Mouse (Mus musculus) right cerebral cortex, postnatal 4 days (tissue): Measurements from ENCODE around the gene 1110057P08Rik.
"Not testable (repeated sequence)": the region's sequence is repeated elsewhere in the genome, so short reads cannot be mapped to it uniquely, and the experiment has no call there.

Experiments used
- DNase-seq: peaks from one replicate; pipeline ENCODE4 v3.0.0-alpha.2; 2022

Gene 1110057P08Rik

GRCm38 (mm10) chr16:89174435-89174834 lies at the start of gene 1110057P08Rik:
Gene 1110057P08Rik, plus strand, starts transcription at chr16:89174735.
- no peak for DNase-seq

GRCm38 (mm10) chr16:89140551-89140950 lies 34.0 kb upstream of the 1110057P08Rik start, which contains the start of gene Gm6358:
Gene Gm6358, plus strand, starts transcription at chr16:89140851.
- DNase-seq: no peak

GRCm38 (mm10) chr16:89150786-89151185 lies 23.7 kb upstream of the 1110057P08Rik start, which contains the start of gene Gm10061:
Gene Gm10061, plus strand, starts transcription at chr16:89151086.
- no peak for DNase-seq

GRCm38 (mm10) chr16:89157652-89158051 lies 16.9 kb upstream of the 1110057P08Rik start, which contains the start of gene Gm9789:
Gene Gm9789, plus strand, starts transcription at chr16:89157952.
- no peak for DNase-seq

- not testable (repeated sequence) for DNase-seq
Observed at GRCm38 (mm10) chr16:89169190-89169589, 5.3 kb upstream of the 1110057P08Rik start, which contains the start of gene Gm7735. Gene Gm7735, plus strand, starts transcription at chr16:89169490.

GRCm38 (mm10) chr16:89188621-89189020 lies 14.1 kb downstream of the 1110057P08Rik start:
- no peak for DNase-seq

- DNase-seq: no peak
Observed at GRCm38 (mm10) chr16:89205561-89205960, 31.0 kb downstream of the 1110057P08Rik start, which contains the start of gene Krtap20-2. Gene Krtap20-2, plus strand, starts transcription at chr16:89205861.
